Mouse (Mus musculus) forebrain, embryonic 13.5 days (tissue): ENCODE measurements around the gene Prdm16. TPM values are rescaled to one million over a fixed set of nuclear protein-coding genes. Genes with fewer than 3 reads are reported as not detected.
A peak's percentile ranks its signal among the peaks of the same experiment; 100 is the strongest.

Experiments
- ATAC-seq: fragments of 200-750 bp; cut with Nextera tagmentation; 2 replicates; pipeline ENCODE4 v1.8.0; 2017
- H3K27ac ChIP-seq: fragments of 300-500 bp; sonication (generic); 2 replicates; pipeline ENCODE4 v1.5.1; 2015; ENCODE audit warnings: inconsistent platforms, mild to moderate bottlenecking, moderate library complexity
- H3K27me3 ChIP-seq: fragments of 300-500 bp; sonication (generic); 2 replicates; pipeline ENCODE4 v1.6.1; 2015; ENCODE audit warnings: mild to moderate bottlenecking, inconsistent platforms
- H3K36me3 ChIP-seq: fragments of 300-500 bp; sonication (generic); 2 replicates; pipeline ENCODE4 v1.6.1; 2015; ENCODE audit warnings: mild to moderate bottlenecking, inconsistent platforms; ENCODE audit not compliant: poor library complexity, severe bottlenecking
- H3K4me1 ChIP-seq: fragments of 300-500 bp; sonication (generic); 2 replicates; pipeline ENCODE4 v1.6.1; 2015; ENCODE audit warnings: inconsistent platforms
- H3K4me2 ChIP-seq: fragments of 300-500 bp; sonication (generic); 2 replicates; pipeline ENCODE4 v1.6.1; 2015; ENCODE audit warnings: inconsistent platforms, mild to moderate bottlenecking, moderate library complexity
- H3K4me3 ChIP-seq: fragments of 300-500 bp; sonication (generic); 2 replicates; pipeline ENCODE4 v1.5.1; 2015; ENCODE audit warnings: mild to moderate bottlenecking, inconsistent platforms
- H3K9ac ChIP-seq: fragments of 300-500 bp; sonication (generic); 2 replicates; pipeline ENCODE4 v1.6.1; 2015; ENCODE audit warnings: mild to moderate bottlenecking, inconsistent platforms
- H3K9me3 ChIP-seq: fragments of 300-500 bp; sonication (generic); replicated peaks from 2 replicates; pipeline ENCODE4 v1.6.1; 2016; ENCODE audit warnings: inconsistent platforms
- WGBS: fragments of 180-500 bp; shearing (Covaris S2); methylation state at CpG from one replicate; pipeline ENCODE4 v1.1.7; 2015; 5-methylcytosine and 5-hydroxymethylcytosine counted together
- polyA plus RNA-seq: library from polyadenylated mRNA; unstranded; fragments of >200 nt; fragmentation: Nextera tagmentation; extraction: Ambion mirVana; gene quantifications from 2 replicates; pipeline ENCODE4 v1.2.1, GENCODE M21; 2015

Gene Prdm16
- polyA plus RNA-seq, 1 experiment from 2014 or later: 41.3 TPM

DNA sequence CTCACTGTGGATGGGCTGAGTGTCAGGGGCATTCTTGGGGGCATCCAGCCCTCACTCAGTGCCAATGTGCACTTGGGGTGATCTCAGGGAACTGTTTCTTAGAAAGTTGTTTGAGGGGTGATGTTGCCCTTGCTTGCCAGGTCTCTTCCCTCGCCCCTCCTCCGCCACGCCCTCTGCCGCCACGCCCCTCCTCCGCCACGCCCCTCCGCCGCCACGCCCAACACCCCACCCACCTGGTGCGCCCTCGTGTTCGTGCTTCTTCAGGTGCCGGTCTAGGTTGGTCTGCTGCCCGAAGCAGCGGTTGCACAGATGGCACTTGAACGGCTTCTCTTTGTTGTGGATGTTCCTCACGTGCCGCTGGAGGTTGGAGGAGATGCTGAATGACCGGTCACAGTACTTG lies 308.2 kb downstream of the Prdm16 start:
- H3K4me2 ChIP-seq: no peak overlapping the region
- H3K27ac ChIP-seq: no peak overlapping the region
- H3K27me3 ChIP-seq: no peaks in the 10 kb centered on the region
- no peak overlapping the region for H3K9ac ChIP-seq
- H3K4me3 ChIP-seq: no peak overlapping the region
- 9% methylated on average over 20 of the region's 20 CpGs for WGBS
- peaks cover 19% of the 10 kb centered on the region for H3K4me1 ChIP-seq
- peaks cover 45% of the 10 kb centered on the region for H3K36me3 ChIP-seq
- no peaks in the 10 kb centered on the region for H3K9me3 ChIP-seq
- 0 out of 2 replicates have a peak, but pooled peaks have one; percentile 3 for ATAC-seq

DNA sequence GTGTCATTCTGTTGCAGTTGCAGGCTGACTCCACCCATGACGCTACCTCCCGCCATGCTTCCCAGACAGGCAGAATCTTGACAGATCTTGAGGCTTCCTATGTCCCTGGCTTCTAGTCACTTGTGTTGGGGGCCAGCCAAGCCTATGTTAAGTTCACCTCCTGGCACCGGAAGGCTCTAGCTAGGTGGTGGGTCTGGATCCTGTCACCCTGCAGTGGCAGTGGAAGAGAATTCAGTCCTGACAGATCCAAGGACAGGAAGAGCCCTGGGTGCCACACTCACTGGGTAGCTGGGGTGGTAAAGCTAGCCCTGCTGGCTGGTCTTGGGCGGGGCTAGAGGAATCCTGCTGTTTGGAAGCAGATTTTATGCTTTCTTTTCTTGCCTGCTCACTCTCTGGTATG lies 311.3 kb downstream of the Prdm16 start:
- WGBS: 81% methylated on average over 4 of the region's 4 CpGs
- no peak overlapping the region for H3K27ac ChIP-seq

DNA sequence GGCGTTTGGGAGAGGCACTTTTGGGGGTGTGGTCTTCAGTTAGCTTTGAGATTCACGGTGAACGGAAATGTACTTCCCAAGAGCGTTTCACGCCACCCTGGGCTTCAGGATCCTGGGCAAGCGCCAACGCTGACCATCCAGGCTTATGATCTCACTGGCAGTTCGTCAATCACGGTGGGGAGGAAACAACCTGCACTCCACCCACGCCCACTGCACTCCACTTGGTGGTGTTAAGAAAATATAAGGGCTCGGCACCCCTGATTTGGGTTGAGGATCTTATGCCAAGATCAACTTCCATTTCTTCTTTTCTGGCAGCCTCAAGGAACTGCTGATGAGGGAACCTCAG lies 323.1 kb downstream of the Prdm16 start:
- 53% methylated on average over 11 of the region's 11 CpGs for WGBS
- Histone ChIP-seq H3K36me3 (peaks cover 15% of the 10 kb centered on the region), H3K4me2 (no peak overlapping the region), H3K9ac (no peak overlapping the region), H3K4me3 (no peak overlapping the region), H3K4me1 (peaks cover 18% of the 10 kb centered on the region), H3K27me3 (no peaks in the 10 kb centered on the region), H3K27ac (peak overlapping the region; percentile 54), H3K9me3 (no peaks in the 10 kb centered on the region)
- peak; percentile 26; the same call in 1 of the 2 replicates for ATAC-seq

More for the DNA sequence above, 311.3 kb downstream of the Prdm16 start:
- H3K4me2 ChIP-seq: no peak overlapping the region
- H3K4me3 ChIP-seq: no peak overlapping the region
- no peak overlapping the region for H3K9ac ChIP-seq
- ATAC-seq: no peak
- peaks cover 72% of the 10 kb centered on the region for H3K36me3 ChIP-seq
- H3K9me3 ChIP-seq: no peaks in the 10 kb centered on the region
- no peaks in the 10 kb centered on the region for H3K27me3 ChIP-seq
- peaks cover 10% of the 10 kb centered on the region for H3K4me1 ChIP-seq

DNA sequence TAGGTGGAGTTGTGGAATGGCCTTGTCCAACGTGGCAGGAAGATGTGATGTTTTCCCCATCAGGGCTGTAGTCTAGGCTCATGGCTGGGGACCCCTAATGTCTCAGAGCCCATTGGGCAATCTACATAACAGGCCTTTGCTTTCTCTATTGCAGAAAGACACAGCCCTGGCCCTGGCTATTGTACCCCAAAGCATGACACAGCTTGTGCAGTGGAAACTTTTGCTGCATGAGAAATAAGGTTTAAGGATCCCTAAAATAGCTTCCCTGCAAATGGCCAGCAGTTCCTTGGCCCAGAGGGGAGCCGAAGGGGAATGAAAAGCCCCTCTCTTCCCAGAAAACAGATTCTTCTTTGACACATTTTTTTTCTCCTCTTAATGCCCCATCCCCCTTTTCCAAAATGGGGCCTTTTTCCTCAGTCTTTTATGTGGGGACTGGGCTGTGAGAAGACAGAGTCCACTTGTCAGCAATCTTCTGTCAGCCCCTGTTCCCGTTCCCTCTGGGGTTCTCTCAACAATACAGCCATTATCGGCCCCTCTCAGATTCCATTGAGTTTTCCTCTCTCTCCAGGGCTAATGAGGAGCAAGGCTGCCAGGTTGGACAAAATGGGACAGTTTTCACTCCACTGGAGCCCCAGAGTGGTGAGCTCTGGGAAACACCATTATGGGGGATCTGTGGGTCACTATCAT lies 323.6 kb downstream of the Prdm16 start:
- ATAC-seq: peak; percentile 80

DNA sequence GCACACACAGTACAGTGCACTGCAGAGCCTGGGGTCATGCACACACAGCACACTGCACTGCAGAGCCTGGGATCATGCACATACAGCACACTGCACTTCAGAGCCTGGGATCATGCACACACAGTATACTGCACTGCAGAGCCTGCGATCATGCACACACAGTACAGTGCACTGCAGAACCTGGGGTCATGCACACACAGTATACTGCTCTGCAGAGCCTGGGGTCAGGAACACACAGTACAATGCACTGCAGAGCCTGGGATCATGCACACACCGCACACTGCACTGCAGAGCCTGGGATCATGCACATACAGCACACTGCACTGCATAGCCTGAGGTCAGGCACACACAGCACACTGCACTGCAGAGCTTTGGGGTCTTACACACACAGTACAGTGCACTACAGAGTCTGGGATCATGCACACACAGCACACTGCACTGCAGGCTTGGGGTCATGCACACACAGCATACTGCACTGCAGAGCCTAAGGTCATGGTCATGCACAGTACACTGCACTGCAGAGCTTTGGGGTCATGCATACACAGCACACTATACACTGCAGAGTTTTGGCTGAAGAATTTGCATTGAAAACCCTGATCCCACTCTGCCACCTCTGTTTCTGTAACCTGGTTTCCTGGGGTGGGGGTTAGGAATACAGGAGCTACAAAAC lies 324.4 kb downstream of the Prdm16 start:
- peak overlapping the region; percentile 74 for H3K27ac ChIP-seq
- peak; percentile 42; the same call in 1 of the 2 replicates for ATAC-seq

More for the DNA sequence above, 323.6 kb downstream of the Prdm16 start:
- H3K4me1 ChIP-seq: peaks cover 18% of the 10 kb centered on the region
- no peak overlapping the region for H3K4me2 ChIP-seq
- peaks cover 10% of the 10 kb centered on the region for H3K36me3 ChIP-seq
- no peak overlapping the region for H3K4me3 ChIP-seq
- no peak overlapping the region for H3K9ac ChIP-seq
- H3K27ac ChIP-seq: peak overlapping the region; percentile 74
- no peaks in the 10 kb centered on the region for H3K27me3 ChIP-seq
- WGBS: 19% methylated on average over 4 of the region's 4 CpGs
- H3K9me3 ChIP-seq: no peaks in the 10 kb centered on the region

DNA sequence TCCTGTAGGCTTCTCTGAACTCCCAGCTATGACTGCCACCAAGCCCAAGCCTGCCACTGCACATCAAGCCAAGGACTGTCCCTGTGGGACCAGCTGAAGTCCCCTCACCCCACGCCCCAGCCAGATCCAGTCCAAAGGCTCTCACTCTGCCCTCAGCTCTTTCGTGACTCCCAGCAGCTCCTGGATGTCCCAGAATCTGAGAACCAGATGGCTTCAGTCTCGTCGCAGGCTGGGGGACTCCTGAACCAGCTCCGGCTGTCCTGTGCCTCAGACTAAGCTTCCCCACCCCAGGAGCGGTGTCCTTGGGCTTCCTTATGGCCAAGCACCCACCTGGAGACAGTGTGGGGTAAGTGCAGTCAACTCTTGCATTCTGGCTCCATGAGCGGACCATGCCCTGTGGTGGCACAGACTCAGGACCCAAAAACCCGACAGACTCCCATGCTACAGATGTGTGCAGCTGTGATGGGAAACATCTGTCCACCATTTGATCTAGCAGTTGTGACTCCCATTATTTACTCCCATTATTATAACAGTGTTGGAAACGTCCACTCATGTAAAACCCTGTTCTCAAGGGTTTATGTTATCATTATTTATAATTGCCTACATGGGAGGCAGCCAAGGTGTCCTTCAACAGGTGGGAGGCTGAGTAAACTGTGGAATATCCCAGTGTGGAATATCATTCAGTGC lies 326.0 kb downstream of the Prdm16 start:
- Histone ChIP-seq H3K36me3 (no peaks in the 10 kb centered on the region), H3K4me3 (no peak overlapping the region), H3K4me2 (no peak overlapping the region), H3K9ac (no peak overlapping the region), H3K9me3 (no peaks in the 10 kb centered on the region), H3K4me1 (peaks cover 18% of the 10 kb centered on the region), H3K27me3 (no peaks in the 10 kb centered on the region), H3K27ac (no peak overlapping the region)
- no peak for ATAC-seq
- 86% methylated on average over 9 of the region's 9 CpGs for WGBS

More for the DNA sequence above, 324.4 kb downstream of the Prdm16 start:
- Histone ChIP-seq H3K36me3 (peaks cover 2% of the 10 kb centered on the region; the same call in 1 of the 2 replicates), H3K9me3 (no peaks in the 10 kb centered on the region), H3K4me3 (no peak overlapping the region), H3K4me1 (peaks cover 18% of the 10 kb centered on the region), H3K4me2 (no peak overlapping the region), H3K9ac (no peak overlapping the region), H3K27me3 (no peaks in the 10 kb centered on the region)
- 86% methylated on average over 2 of the region's 2 CpGs for WGBS

DNA sequence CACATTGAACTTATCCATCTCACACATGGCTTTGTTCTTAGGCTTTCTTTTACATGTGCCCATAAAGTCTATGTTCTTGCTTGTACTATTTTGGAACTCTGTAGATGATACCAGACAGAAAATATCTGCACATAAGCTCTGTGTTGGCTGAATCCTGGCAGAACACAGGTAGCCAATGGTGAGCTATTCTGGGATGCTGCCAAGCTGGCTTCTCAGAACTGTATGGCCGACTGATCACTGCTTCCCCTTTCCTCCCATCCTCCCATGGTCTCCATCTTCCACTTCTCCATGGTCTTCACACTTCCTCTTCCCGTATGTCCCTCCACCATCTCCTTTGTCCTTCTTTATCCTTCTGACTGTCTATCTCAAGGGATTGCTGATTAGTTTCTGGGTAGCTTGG lies 327.5 kb downstream of the Prdm16 start:
- no peak for ATAC-seq
- no peak overlapping the region for H3K9ac ChIP-seq
- peaks cover 18% of the 10 kb centered on the region for H3K4me1 ChIP-seq
- H3K27ac ChIP-seq: no peak overlapping the region
- no peak overlapping the region for H3K4me2 ChIP-seq
- no peaks in the 10 kb centered on the region for H3K27me3 ChIP-seq
- no peaks in the 10 kb centered on the region for H3K9me3 ChIP-seq
- H3K4me3 ChIP-seq: no peak overlapping the region
- 90% methylated on average over 2 of the region's 2 CpGs for WGBS
- no peaks in the 10 kb centered on the region for H3K36me3 ChIP-seq

DNA sequence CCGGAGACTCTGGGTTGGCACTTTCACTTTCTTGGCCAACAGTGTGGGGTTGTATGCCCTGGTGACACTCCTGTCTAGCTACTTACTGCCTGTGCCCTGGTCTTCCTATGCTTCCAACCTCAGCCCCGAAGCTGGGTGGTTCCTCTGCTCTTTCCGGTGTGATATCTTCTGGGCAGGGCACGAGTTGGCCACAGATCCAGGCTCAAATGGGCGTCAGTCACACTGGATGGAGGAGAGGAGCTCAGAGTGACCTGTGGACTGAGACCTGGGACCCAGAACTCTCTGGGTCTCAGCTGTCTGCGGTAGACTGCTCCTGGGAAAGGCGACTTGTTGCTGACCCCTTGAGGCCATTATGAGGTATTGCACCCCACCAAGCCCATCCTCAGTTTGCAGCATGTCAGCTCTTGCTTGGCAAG lies 335.2 kb downstream of the Prdm16 start, which contains the start of gene Arhgef16:
Gene Arhgef16 (minus strand): TSS at position 211 of the 416 bp plus-strand sequence.
- no peak within 1 kb of the TSS for H3K27ac ChIP-seq
- no peak within 1 kb of the TSS for H3K4me2 ChIP-seq
- no peaks in the 10 kb centered on the region for H3K36me3 ChIP-seq
- ATAC-seq: no peak
- no peaks in the 10 kb centered on the region for H3K9me3 ChIP-seq
- 30% methylated on average over 7 of the region's 7 CpGs for WGBS
- no peak within 1 kb of the TSS for H3K4me3 ChIP-seq
- H3K4me1 ChIP-seq: peaks cover 9% of the 10 kb centered on the region
- H3K27me3 ChIP-seq: peaks cover 51% of the 10 kb centered on the region
- H3K9ac ChIP-seq: no peak within 1 kb of the TSS

DNA sequence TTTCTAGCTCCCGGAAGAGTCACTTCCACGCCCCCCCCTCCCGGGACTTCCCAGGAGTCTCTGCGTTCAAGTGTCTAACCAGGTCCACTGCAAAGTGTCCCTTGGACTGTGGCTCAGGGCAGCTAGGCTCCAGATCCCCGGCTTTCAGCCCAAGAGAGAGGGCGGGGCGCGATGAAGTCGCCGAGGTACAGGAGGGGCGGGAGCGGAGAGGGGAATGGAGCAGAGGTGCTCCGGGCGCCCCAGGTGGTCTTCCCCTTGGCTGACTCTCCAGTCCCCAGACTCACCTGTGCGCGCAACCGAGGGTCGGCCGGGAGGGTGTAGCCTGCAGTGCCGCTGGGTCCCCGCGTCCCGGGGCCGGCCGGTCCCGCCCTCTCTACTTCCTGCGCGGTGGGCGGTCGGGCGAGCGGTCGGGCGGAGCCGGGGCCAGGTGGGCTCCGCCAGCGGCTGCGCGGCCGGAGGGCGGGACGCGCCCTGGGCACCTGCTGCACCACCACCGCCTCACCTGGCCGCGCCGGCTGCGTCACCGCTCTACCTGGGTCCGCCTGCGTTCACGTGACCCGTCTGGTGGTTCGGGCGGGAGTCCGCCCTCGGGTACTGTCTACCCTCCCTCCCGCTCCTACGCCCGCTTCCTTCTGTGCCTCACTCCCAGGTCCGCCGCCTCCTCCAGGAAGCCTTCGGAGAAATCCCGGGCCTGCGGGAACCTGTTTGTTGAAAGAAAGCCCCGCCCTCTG lies 337.0 kb downstream of the Prdm16 start:
- H3K36me3 ChIP-seq: no peaks in the 10 kb centered on the region
- no peak overlapping the region for H3K27ac ChIP-seq
- peaks cover 56% of the 10 kb centered on the region for H3K27me3 ChIP-seq
- ATAC-seq: no peak
- H3K4me3 ChIP-seq: peak overlapping the region; percentile 45
- WGBS: 2% methylated on average over 42 of the region's 66 CpGs
- H3K9ac ChIP-seq: peak overlapping the region; percentile 47
- peak overlapping the region; percentile 82 for H3K4me2 ChIP-seq
- no peaks in the 10 kb centered on the region for H3K9me3 ChIP-seq
- peaks cover 9% of the 10 kb centered on the region for H3K4me1 ChIP-seq

DNA sequence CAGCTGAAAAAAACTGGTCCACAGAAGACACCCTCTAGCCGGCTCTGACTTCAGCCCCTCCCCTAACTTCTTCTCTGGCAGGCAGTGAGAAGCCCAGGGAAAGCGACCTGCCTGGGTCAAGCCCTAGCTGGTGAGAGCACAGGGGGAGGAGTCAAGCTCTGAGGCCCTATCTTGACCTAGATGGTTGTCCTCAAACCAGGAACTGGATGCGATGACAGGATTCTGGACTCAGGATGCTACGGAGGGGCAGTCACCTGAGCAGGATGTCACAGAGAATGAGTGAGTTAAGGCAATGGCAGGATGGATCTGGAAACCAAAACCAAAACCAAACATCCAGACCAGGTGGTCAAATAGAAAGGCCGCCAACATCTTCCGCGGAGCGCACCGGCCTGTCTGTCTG lies 338.9 kb downstream of the Prdm16 start:
- no peak overlapping the region for H3K4me2 ChIP-seq
- WGBS: 47% methylated on average over 9 of the region's 9 CpGs
- no peaks in the 10 kb centered on the region for H3K36me3 ChIP-seq
- no peak overlapping the region for H3K27ac ChIP-seq
- no peak overlapping the region for H3K9ac ChIP-seq
- peaks cover 9% of the 10 kb centered on the region for H3K4me1 ChIP-seq
- H3K27me3 ChIP-seq: peaks cover 56% of the 10 kb centered on the region
- H3K9me3 ChIP-seq: no peaks in the 10 kb centered on the region
- ATAC-seq: no peak
- no peak overlapping the region for H3K4me3 ChIP-seq

DNA sequence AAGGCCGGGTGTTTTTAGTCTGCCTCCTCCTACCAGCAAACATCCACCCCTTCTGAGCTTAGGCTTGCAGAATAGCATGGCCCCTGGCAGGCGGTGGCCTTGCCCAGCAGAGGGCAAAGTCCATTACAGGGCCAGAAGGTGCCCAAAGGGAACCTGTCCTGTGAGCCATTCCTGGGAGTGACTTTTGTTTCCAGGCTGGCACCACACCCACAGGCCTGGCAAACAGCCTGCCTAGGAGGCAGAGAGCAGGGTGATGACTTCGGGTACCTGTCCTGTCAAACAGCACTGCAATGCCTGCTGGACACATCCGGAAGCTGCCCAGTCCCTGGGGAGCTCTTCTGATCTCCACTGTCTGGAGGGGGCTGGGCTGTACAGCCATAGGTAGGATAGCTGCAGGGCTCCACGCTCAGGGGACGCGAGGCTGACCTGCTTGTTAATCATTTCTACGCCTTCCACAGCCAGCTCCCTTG lies 342.4 kb downstream of the Prdm16 start:
- Histone ChIP-seq H3K4me2 (no peak overlapping the region), H3K9ac (no peak overlapping the region), H3K27me3 (peaks cover 32% of the 10 kb centered on the region), H3K27ac (no peak overlapping the region), H3K4me1 (no peaks in the 10 kb centered on the region), H3K36me3 (no peaks in the 10 kb centered on the region), H3K9me3 (no peaks in the 10 kb centered on the region), H3K4me3 (no peak overlapping the region)
- no peak for ATAC-seq
- 74% methylated on average over 8 of the region's 8 CpGs for WGBS
